Mouse (Mus musculus): ENCODE results near the gene Gmfg.

The Gmfg gene

GRCm38 (mm10) chr7:28437964-28438363 is 717 bp downstream of the Gmfg start:
- no peak for DNase-seq (ENCODE audit: low spot score)

GRCm38 (mm10) chr7:28438771-28439170 is 1.5 kb downstream of the Gmfg start:
- DNase-seq (ENCODE audit: low spot score), result no peak

- no peak for DNase-seq (ENCODE audit: low spot score)
Observed at GRCm38 (mm10) chr7:28440739-28441138, 3.5 kb downstream of the Gmfg start.

- no peak for DNase-seq (ENCODE audit: low spot score)
Observed at GRCm38 (mm10) chr7:28441776-28442485, 4.7 kb downstream of the Gmfg start.

GRCm38 (mm10) chr7:28442688-28443087 is 5.4 kb downstream of the Gmfg start:
- DNase-seq (ENCODE audit: low spot score), result no peak

GRCm38 (mm10) chr7:28444344-28444974 is 7.2 kb downstream of the Gmfg start:
- no peak for DNase-seq (ENCODE audit: low spot score)

- DNase-seq (ENCODE audit: low spot score), result peak; percentile 56
Observed at GRCm38 (mm10) chr7:28446446-28446845, 9.2 kb downstream of the Gmfg start.

GRCm38 (mm10) chr7:28447101-28447830 is 10.0 kb downstream of the Gmfg start:
- no peak for DNase-seq (ENCODE audit: low spot score)

- DNase-seq (ENCODE audit: low spot score), result no peak
Observed at GRCm38 (mm10) chr7:28447865-28448820, 10.9 kb downstream of the Gmfg start.

GRCm38 (mm10) chr7:28451531-28452360 is 14.5 kb downstream of the Gmfg start, which contains the start of gene Lrfn1:
Lrfn1 (plus strand) TSS chr7:28451980.
- DNase-seq (ENCODE audit: low spot score), result no peak

GRCm38 (mm10) chr7:28452361-28453005 is 15.2 kb downstream of the Gmfg start:
- no peak for DNase-seq (ENCODE audit: low spot score)

- DNase-seq (ENCODE audit: low spot score), result no peak
Observed at GRCm38 (mm10) chr7:28460361-28460760, 23.1 kb downstream of the Gmfg start.

- DNase-seq (ENCODE audit: low spot score), result no peak
Observed at GRCm38 (mm10) chr7:28462769-28463168, 25.5 kb downstream of the Gmfg start.

GRCm38 (mm10) chr7:28464416-28465212 is 27.4 kb downstream of the Gmfg start:
- DNase-seq (ENCODE audit: low spot score), result peak; percentile 89

- DNase-seq (ENCODE audit: low spot score), result no peak
Observed at GRCm38 (mm10) chr7:28466721-28467212, 29.5 kb downstream of the Gmfg start.

GRCm38 (mm10) chr7:28467213-28467751 is 30.0 kb downstream of the Gmfg start:
- DNase-seq (ENCODE audit: low spot score), result no peak

- DNase-seq (ENCODE audit: low spot score), result no peak
Observed at GRCm38 (mm10) chr7:28476191-28476590, 38.9 kb downstream of the Gmfg start.

- DNase-seq (ENCODE audit: low spot score), result no peak
Observed at GRCm38 (mm10) chr7:28477363-28477762, 40.1 kb downstream of the Gmfg start.

- no peak for DNase-seq (ENCODE audit: low spot score)
Observed at GRCm38 (mm10) chr7:28478854-28479253, 41.6 kb downstream of the Gmfg start.

Data from left cerebral cortex, adult 11 months (tissue).